ENCODE assay signal across 14 mouse cellular contexts in genomic region chr9:96944517-96944916, GRCm38 (mm10). TPM values are rescaled to one million over a fixed set of nuclear protein-coding genes. Genes with fewer than 3 reads are reported as not detected.
A peak's percentile ranks its signal among the peaks of the same experiment; 100 is the strongest.
DNase-seq lines count a peak whose midpoint lies in the region; ATAC-seq and TF ChIP-seq lines count a peak whose summit lies in the region.
"Had no signal": no experiment of that assay in that cellular context is flagged by ENCODE, and none has a peak within 500 bp of the region (broad histone marks: within the 10 kb centered on the region; RNA-seq: fewer than 3 reads in every experiment).

No protein-coding gene starts in this region.

- peaks cover 28% of the 10 kb centered on the region for H3K36me3 ChIP-seq in neural tube, embryonic 13.5 days
- 0 out of 2 replicates have a peak, but pooled peaks cover 3% of the 10 kb centered on the region for H3K36me3 ChIP-seq in forebrain, embryonic 15.5 days
- no peaks in the 10 kb centered on the region for H3K36me3 ChIP-seq in hindbrain, postnatal 0 days (ENCODE audit: insufficient read depth, low read length)
- no peaks in the 10 kb centered on the region for H3K36me3 ChIP-seq in liver, embryonic 12.5 days

- WGBS in neural tube, embryonic 13.5 days, result 66% methylated on average over 16 of the region's 16 CpGs
- 72% methylated on average over 16 of the region's 16 CpGs for WGBS in forebrain, embryonic 15.5 days
- WGBS in hindbrain, postnatal 0 days, result 59% methylated on average over 16 of the region's 16 CpGs
- 68% methylated on average over 16 of the region's 16 CpGs for WGBS in liver, embryonic 12.5 days (ENCODE audit: insufficient replicate concordance)

- no peaks in the 10 kb centered on the region for H3K27me3 ChIP-seq in neural tube, embryonic 13.5 days
- H3K27me3 ChIP-seq in forebrain, embryonic 15.5 days, result no peaks in the 10 kb centered on the region
- H3K27me3 ChIP-seq in hindbrain, postnatal 0 days (ENCODE audit: insufficient read depth, low read length), result no peaks in the 10 kb centered on the region
- H3K27me3 ChIP-seq in liver, embryonic 12.5 days (replicated peaks), result peaks cover 61% of the 10 kb centered on the region

- H3K9ac ChIP-seq in neural tube, embryonic 13.5 days, result no peak overlapping the region
- no peak overlapping the region for H3K9ac ChIP-seq in forebrain, embryonic 15.5 days (replicated peaks)
- H3K9ac ChIP-seq in hindbrain, postnatal 0 days (replicated peaks; ENCODE audit: low read length), result no peak overlapping the region
- H3K9ac ChIP-seq in liver, embryonic 12.5 days, result no peak overlapping the region
- H3K9ac ChIP-seq: lung, embryonic 14.5 days had no signal

- TF ChIP-seq CTCF in hindbrain, postnatal 0 days (IDR thresholded peaks at IDR 0.05; ENCODE audit: low read depth), result no peak

- peak overlapping the region; percentile 33; the same call in 1 of the 2 replicates for H3K27ac ChIP-seq in neural tube, embryonic 13.5 days (replicated peaks)
- H3K27ac ChIP-seq in forebrain, embryonic 15.5 days (replicated peaks), result peak overlapping the region; percentile 49
- H3K27ac ChIP-seq in hindbrain, postnatal 0 days, result peak overlapping the region; percentile 41; the same call in 1 of the 2 replicates
- H3K27ac ChIP-seq in liver, embryonic 12.5 days, result no peak overlapping the region

- no peak overlapping the region for H3K4me2 ChIP-seq in neural tube, embryonic 13.5 days
- no peak overlapping the region for H3K4me2 ChIP-seq in forebrain, embryonic 15.5 days (replicated peaks)
- H3K4me2 ChIP-seq in hindbrain, postnatal 0 days (ENCODE audit: low read depth, low read length), result no peak overlapping the region
- no peak overlapping the region for H3K4me2 ChIP-seq in liver, embryonic 12.5 days
- H3K4me2 ChIP-seq: lung, embryonic 14.5 days had no signal

- H3K9me3 ChIP-seq in neural tube, embryonic 13.5 days, result no peaks in the 10 kb centered on the region
- H3K9me3 ChIP-seq in forebrain, embryonic 15.5 days, result no peaks in the 10 kb centered on the region
- no peaks in the 10 kb centered on the region for H3K9me3 ChIP-seq in hindbrain, postnatal 0 days (ENCODE audit: low read length)
- no peaks in the 10 kb centered on the region; the same call in 1 of the 2 replicates for H3K9me3 ChIP-seq in liver, embryonic 12.5 days (replicated peaks)

- DNase-seq in neural tube, embryonic 10.5 days (ENCODE audit: extremely low spot score, low spot score), result no peak
- peak; percentile 38 for DNase-seq in R1 (ENCODE audit: low read depth, low spot score)
- no peak for DNase-seq in hindbrain, postnatal 0 days (ENCODE audit: low spot score)
- no peak for DNase-seq in ovary, adult 18-20 months (ENCODE audit: low spot score)
- DNase-seq: adrenal gland, postnatal 36 days; cerebellum, adult 11-12 months; liver; lung, embryonic 14.5 days; thymus, postnatal 25 days had no signal

- ATAC-seq in neural tube, embryonic 13.5 days (ENCODE audit: low read depth), result no peak
- ATAC-seq in forebrain, embryonic 15.5 days (replicated peaks), result peak; percentile 64
- 0 out of 2 replicates have a peak, but pooled peaks have one; percentile 24 for ATAC-seq in hindbrain, postnatal 0 days
- ATAC-seq in liver, embryonic 12.5 days, result no peak
- ATAC-seq in megakaryocyte progenitor cell, adult 5-6 weeks (replicated peaks; ENCODE audit: poor library complexity), result no peak
- ATAC-seq: inflammation-experienced regulatory T-cells, adult 6 months had no signal

- peaks cover 33% of the 10 kb centered on the region for H3K4me1 ChIP-seq in neural tube, embryonic 13.5 days (replicated peaks)
- no peaks in the 10 kb centered on the region for H3K4me1 ChIP-seq in forebrain, embryonic 15.5 days
- 0 out of 2 replicates have a peak, but pooled peaks cover 3% of the 10 kb centered on the region for H3K4me1 ChIP-seq in hindbrain, postnatal 0 days (ENCODE audit: insufficient read depth, low read length)
- no peaks in the 10 kb centered on the region for H3K4me1 ChIP-seq in liver, embryonic 12.5 days

- no peak overlapping the region for H3K4me3 ChIP-seq in neural tube, embryonic 13.5 days
- H3K4me3 ChIP-seq in forebrain, embryonic 15.5 days, result no peak overlapping the region
- H3K4me3 ChIP-seq in hindbrain, postnatal 0 days (ENCODE audit: low read length), result no peak overlapping the region
- no peak overlapping the region for H3K4me3 ChIP-seq in liver, embryonic 12.5 days

RNA-seq across cellular contexts. Expression of gene Pxylp1, which starts 52.0 kb away (rescaled TPM):
- 31.5 and 33.4 TPM in 2 replicates for polyA plus RNA-seq in neural tube, embryonic 13.5 days (2015; fragmentation: Nextera tagmentation; extraction: Ambion mirVana)
- polyA plus RNA-seq in forebrain, embryonic 15.5 days (2015; fragmentation: Nextera tagmentation; extraction: Ambion mirVana), result 33.8 and 36.6 TPM in 2 replicates
- total RNA-seq in hindbrain, postnatal 0 days (2014; rRNA removed), result 24.1 and 28.9 TPM in 2 replicates
- polyA plus RNA-seq in hindbrain, postnatal 0 days (2015; fragmentation: Nextera tagmentation; extraction: Ambion mirVana), result 23.2 and 23.4 TPM in 2 replicates
- 2.1 and 2.2 TPM in 2 replicates for polyA plus RNA-seq in liver, embryonic 12.5 days (2016; fragmentation: Nextera tagmentation; extraction: Ambion mirVana)
- total RNA-seq in megakaryocyte progenitor cell, adult 5-6 weeks (2015), result 68.2 and 90.6 TPM in 2 replicates
- 77.9 and 88.5 TPM in 2 replicates for total RNA-seq in megakaryocyte progenitor cell, adult 5-6 weeks (2017)

Comparison
In these comparisons a context has a peak if more than half of its experiments do, and no peak if none do; other contexts are left out.
1. ATAC-seq: peak in forebrain, embryonic 15.5 days (single experiment) and hindbrain, postnatal 0 days (single experiment); none in neural tube, embryonic 13.5 days (single experiment), liver, embryonic 12.5 days (single experiment) and megakaryocyte progenitor cell, adult 5-6 weeks (single experiment).